Mouse (Mus musculus): ENCODE data around the gene Prx.

DNA sequence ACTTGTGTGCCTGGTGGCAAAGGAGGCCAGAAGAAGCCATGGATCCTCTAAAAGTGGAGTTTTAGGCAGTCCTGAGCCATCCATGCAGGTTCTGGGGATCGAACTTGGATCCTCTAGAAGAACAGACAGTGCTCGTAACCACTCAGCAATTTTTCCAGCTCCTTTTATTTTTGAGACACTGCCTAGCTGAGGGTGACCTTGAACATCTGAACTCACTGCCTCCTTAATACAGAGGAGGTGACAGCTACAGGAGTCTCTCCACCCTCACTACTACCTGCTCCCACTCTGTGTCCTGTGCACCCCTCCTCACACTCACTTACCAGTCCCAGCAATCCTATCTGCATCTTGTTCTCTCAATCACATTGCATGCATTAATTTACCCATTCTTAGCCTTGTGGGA lies 23.5 kb upstream of the Prx start:
- TF ChIP-seq CTCF (IDR thresholded peaks at IDR 0.05; ENCODE audit: borderline replicate concordance, control insufficient read depth, extremely low read depth, insufficient read depth, low read length, poor library complexity) (no peak), POLR2A (IDR thresholded peaks at IDR 0.05; ENCODE audit: control insufficient read depth, extremely low read depth, insufficient read depth, low read length, poor library complexity) (no peak)

Measured in thymus, adult 2 months (tissue).